Mouse (Mus musculus) C2C12 (cell line): ENCODE data around the gene Vmn1r223.

ENCODE experiments used
- CEBPB ChIP-seq: IDR thresholded peaks from one replicate; pipeline ENCODE4 v1.6.1; 2011; ENCODE audit warnings: low read depth, mild to moderate bottlenecking, control low read depth, moderate library complexity
- CTCF ChIP-seq: IDR thresholded peaks from one replicate; pipeline ENCODE4 v1.5.1; 2011; ENCODE audit not compliant: control insufficient read depth, insufficient read depth, insufficient read length
- MAX ChIP-seq: IDR thresholded peaks from one replicate; pipeline ENCODE4 v1.6.1; 2011; ENCODE audit warnings: mild to moderate bottlenecking, control low read depth
- MYOD1 ChIP-seq: IDR thresholded peaks from one replicate; pipeline ENCODE4 v1.6.1; 2011; ENCODE audit warnings: low read depth; ENCODE audit not compliant: control insufficient read depth, insufficient read length
- USF1 ChIP-seq: IDR thresholded peaks from one replicate; pipeline ENCODE4 v1.6.1; 2011; ENCODE audit warnings: low read depth, mild to moderate bottlenecking, control low read depth, moderate library complexity

DNA sequence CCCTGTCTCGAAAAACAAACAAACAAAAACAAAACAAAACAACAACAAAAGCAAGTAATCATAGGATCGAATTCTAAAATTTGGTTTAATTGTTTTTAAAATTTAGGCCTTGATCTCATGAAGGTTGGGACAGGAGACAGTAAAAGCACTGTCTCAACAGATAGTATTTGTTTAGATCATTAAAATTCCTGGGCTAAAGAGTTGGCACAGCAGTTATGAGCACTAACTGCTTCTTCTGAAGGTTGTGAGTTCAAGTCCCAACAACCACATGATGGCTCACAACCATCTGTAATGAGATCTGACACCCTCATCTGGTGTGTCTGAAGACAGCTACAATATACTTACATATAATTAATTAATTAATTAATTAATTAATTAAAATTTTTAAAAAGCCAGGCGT, 33.1 kb downstream of the Vmn1r223 start:
- TF ChIP-seq CTCF (no peak), MAX (no peak), USF1 (no peak), MYOD1 (no peak), CEBPB (no peak)
